Mouse (Mus musculus) cerebellum, adult 2 months (tissue): ENCODE measurements around the gene Nup153. TPM values are rescaled to one million over a fixed set of nuclear protein-coding genes. Genes with fewer than 3 reads are reported as not detected.

Source experiments
- DNase-seq, 2 experiments: peaks; one replicate each; pipeline ENCODE4 v3.0.0; 2021
- H3K27ac ChIP-seq: fragments of 200-500 bp; 2 replicates; pipeline ENCODE4 v1.5.1; 2012; ENCODE audit warnings: low read length, control low read depth, inconsistent platforms; ENCODE audit not compliant: insufficient read depth
- H3K27me3 ChIP-seq: fragments of 200-500 bp; 2 replicates; pipeline ENCODE4 v1.6.1; 2012; ENCODE audit warnings: inconsistent platforms, mild to moderate bottlenecking, low read length, moderate library complexity; ENCODE audit not compliant: control insufficient read depth, insufficient read depth
- H3K4me1 ChIP-seq: fragments of 200-500 bp; 2 replicates; pipeline ENCODE4 v1.6.1; 2011; ENCODE audit warnings: low read length; ENCODE audit not compliant: control insufficient read depth, insufficient read depth
- H3K4me3 ChIP-seq: fragments of 200-500 bp; replicated peaks from 2 replicates; pipeline ENCODE3; 2011; ENCODE audit warnings: mild to moderate bottlenecking, low read depth, low read length, control low read depth; ENCODE audit not compliant: insufficient read depth
- CTCF ChIP-seq: fragments of 200-500 bp; IDR thresholded peaks from 2 replicates; pipeline ENCODE4 v1.5.1; 2011; ENCODE audit warnings: low read depth, mild to moderate bottlenecking, control low read depth, low read length, moderate library complexity, borderline replicate concordance; ENCODE audit not compliant: insufficient read depth
- POLR2A ChIP-seq: fragments of 200-500 bp; IDR thresholded peaks from 2 replicates; pipeline ENCODE4 v1.6.1; 2011; ENCODE audit warnings: low read length, control low read depth, borderline replicate concordance; ENCODE audit not compliant: insufficient read depth
- WGBS: fragments of 180-500 bp; shearing (Covaris S2); methylation state at CpG from one replicate; pipeline ENCODE4 v1.1.7; 2018; 5-methylcytosine and 5-hydroxymethylcytosine counted together
- polyA plus RNA-seq: library from polyadenylated mRNA; depleted of rRNA; stranded (reverse); fragments of >200 nt; gene quantifications from 2 replicates; pipeline ENCODE4 v1.2.3, GENCODE M21; 2012

Nup153 gene
- polyA plus RNA-seq, 1 experiment, result 33.8 TPM

DNA sequence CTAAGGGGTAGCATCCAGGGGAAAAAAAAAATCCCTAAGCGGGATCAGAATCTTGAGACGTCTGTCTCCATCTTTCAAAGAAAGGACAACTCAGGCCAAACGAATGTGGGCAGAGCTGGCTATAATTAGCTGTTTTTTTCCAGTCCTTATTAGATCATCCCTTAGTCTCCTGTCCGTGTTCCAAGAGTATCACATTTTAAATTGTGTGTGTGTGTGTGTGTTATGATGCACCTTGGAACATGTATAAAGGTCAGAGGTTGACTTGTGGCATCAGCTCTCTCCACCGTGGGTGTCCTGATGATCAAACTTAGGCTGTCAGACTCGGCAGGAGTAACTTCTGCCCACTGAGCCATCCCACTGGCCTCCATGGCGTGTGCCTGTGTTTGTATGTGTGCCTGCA is 11.7 kb upstream of the Nup153 start:
- H3K27ac ChIP-seq, result no peak overlapping the region
- DNase-seq, result no peak
- 69% methylated on average over 7 of the region's 7 CpGs for WGBS
- H3K4me3 ChIP-seq, result no peak overlapping the region
- no peaks in the 10 kb centered on the region for H3K4me1 ChIP-seq
- no peaks in the 10 kb centered on the region for H3K27me3 ChIP-seq
- TF ChIP-seq CTCF, result no peak

- Histone ChIP-seq H3K4me3 (no peak overlapping the region), H3K27ac (no peak overlapping the region), H3K4me1 (no peaks in the 10 kb centered on the region), H3K27me3 (no peaks in the 10 kb centered on the region)
- DNase-seq, result no peak
- TF ChIP-seq CTCF (no peak), POLR2A (no peak)
- WGBS, result 88% methylated on average over 4 of the region's 4 CpGs
These were observed 9.7 kb upstream of the Nup153 start for GRCm38 (mm10) chr13:46737482-46737881.

GRCm38 (mm10) chr13:46736479-46736865 is 8.7 kb upstream of the Nup153 start:
- 2% methylated on average over 12 of the region's 12 CpGs for WGBS
- Histone ChIP-seq H3K27ac (no peak overlapping the region), H3K27me3 (no peaks in the 10 kb centered on the region), H3K4me3 (peak overlapping the region; percentile 41), H3K4me1 (no peaks in the 10 kb centered on the region)
- TF ChIP-seq CTCF (no peak), POLR2A (no peak)
- peak in 1 of 2 experiments; percentile 19 for DNase-seq

DNA sequence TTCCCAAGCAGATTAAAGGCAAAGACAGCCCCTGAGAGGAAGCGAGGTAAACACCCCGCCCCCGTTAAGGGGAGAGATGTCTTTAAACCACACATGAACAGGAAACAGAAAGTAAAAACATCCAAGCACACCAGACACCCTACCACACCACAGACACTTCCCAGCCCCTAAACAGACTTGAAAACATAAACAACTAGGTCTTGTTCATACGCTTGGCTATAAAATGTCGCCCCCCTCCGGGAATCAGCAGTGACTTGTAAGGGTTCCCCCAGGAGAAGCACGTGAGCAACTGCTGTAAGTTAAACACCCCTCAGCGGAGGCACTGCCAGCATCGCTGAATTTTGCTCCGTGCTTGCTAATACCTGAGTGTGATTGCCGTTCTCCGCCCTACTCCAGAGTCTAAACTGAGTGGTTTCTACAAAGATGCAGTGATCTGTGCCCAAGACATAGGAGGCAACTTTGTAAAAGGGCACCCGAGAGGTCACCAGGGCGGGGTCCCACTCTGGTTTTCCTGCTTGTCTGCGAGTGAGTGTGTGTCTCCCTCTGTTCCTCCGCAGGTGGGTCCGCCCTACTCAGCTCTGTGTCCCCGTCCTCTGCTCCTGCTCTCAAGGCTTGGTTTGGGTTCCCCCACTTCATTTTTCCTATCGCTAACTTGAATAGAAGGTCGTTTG is 8.2 kb upstream of the Nup153 start:
- Histone ChIP-seq H3K4me3 (peak overlapping the region; percentile 50), H3K4me1 (no peaks in the 10 kb centered on the region), H3K27ac (no peak overlapping the region), H3K27me3 (no peaks in the 10 kb centered on the region)
- DNase-seq, result peak in 1 of 2 experiments; percentile 26
- no peak for TF ChIP-seq CTCF
- no peak for TF ChIP-seq POLR2A
- WGBS, result 2% methylated on average over 20 of the region's 20 CpGs

- H3K27ac ChIP-seq, result no peak overlapping the region
- no peaks in the 10 kb centered on the region for H3K27me3 ChIP-seq
- WGBS, result 51% methylated on average over 11 of the region's 11 CpGs
- no peak for TF ChIP-seq POLR2A
- no peak for TF ChIP-seq CTCF
- H3K4me1 ChIP-seq, result no peaks in the 10 kb centered on the region
- peak overlapping the region; percentile 50 for H3K4me3 ChIP-seq
- no peak for DNase-seq
These were observed 7.6 kb upstream of the Nup153 start for GRCm38 (mm10) chr13:46735219-46735807.

GRCm38 (mm10) chr13:46729998-46730397 is 2.3 kb upstream of the Nup153 start:
- TF ChIP-seq POLR2A (no peak), CTCF (no peak)

GRCm38 (mm10) chr13:46728411-46728810 is 671 bp upstream of the Nup153 start:
- H3K27ac ChIP-seq, result peak overlapping the region; percentile 46; the same call in 1 of the 2 replicates
- DNase-seq, result no peak
- peak overlapping the region; percentile 73 for H3K4me3 ChIP-seq
- TF ChIP-seq CTCF, result no peak
- TF ChIP-seq POLR2A, result no peak
- no peaks in the 10 kb centered on the region; the same call in 1 of the 2 replicates for H3K4me1 ChIP-seq
- 26% methylated on average over 5 of the region's 5 CpGs for WGBS
- H3K27me3 ChIP-seq, result no peaks in the 10 kb centered on the region

More at GRCm38 (mm10) chr13:46729998-46730397, 2.3 kb upstream of the Nup153 start:
- Histone ChIP-seq H3K27me3 (no peaks in the 10 kb centered on the region), H3K4me3 (no peak overlapping the region), H3K4me1 (no peaks in the 10 kb centered on the region; the same call in 1 of the 2 replicates), H3K27ac (no peak overlapping the region)
- 60% methylated on average over 2 of the region's 2 CpGs for WGBS
- no peak for DNase-seq
